Mouse (Mus musculus) testis, postnatal 10 days (tissue): Measurements from ENCODE around the gene Tns2.
"Not testable (repeated sequence)": the region's sequence is repeated elsewhere in the genome, so short reads cannot be mapped to it uniquely, and the experiment has no call there.

Experiments used
- DNase-seq: peaks from one replicate; pipeline ENCODE4 v3.0.0; 2021; ENCODE audit warnings: low spot score

The Tns2 gene

DNA sequence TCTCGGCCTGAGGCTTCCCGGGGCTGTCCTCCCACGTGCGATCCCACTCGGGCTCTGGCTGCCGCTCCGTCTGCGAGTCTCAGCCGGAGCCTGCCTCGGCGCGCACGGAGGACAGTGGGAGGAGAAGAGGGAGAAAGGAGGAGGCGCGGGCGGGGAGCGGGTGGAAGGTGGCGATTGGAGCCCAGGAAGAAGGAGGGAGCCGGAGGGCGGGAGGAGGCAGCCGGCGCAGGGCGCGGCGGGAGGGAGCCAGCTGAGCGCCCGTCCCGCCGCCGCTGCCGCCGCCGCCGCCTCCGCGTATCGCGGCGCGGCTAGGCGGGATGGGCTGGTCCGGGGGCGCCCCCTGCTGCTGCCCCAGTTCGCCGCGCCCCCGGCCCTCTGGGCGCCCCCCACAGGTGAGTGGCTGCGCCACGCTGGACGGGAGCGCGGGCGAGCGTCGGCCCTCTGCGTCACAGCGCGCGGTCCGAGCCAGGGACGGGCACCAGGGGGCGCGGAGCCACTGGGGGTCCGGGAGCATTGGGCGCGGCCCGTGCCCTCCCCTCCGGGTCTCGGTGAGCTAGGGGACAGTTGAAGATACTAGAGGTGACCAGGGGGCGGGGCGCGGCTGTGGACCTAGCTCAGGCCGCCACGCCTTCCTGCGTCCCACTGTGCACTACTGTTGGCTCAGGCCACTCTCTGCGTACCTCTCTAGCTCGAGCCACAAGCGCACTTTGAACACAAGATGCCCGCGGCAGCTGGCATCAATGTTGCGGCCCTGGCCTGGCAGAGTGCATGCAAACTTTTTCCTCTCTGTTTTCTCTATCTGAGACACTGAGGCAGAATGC lies at the start of gene Tns2:
TSS of gene Tns2 (plus strand) at position 253 of the 821 bp plus-strand sequence.
- DNase-seq: peak; percentile 90

DNA sequence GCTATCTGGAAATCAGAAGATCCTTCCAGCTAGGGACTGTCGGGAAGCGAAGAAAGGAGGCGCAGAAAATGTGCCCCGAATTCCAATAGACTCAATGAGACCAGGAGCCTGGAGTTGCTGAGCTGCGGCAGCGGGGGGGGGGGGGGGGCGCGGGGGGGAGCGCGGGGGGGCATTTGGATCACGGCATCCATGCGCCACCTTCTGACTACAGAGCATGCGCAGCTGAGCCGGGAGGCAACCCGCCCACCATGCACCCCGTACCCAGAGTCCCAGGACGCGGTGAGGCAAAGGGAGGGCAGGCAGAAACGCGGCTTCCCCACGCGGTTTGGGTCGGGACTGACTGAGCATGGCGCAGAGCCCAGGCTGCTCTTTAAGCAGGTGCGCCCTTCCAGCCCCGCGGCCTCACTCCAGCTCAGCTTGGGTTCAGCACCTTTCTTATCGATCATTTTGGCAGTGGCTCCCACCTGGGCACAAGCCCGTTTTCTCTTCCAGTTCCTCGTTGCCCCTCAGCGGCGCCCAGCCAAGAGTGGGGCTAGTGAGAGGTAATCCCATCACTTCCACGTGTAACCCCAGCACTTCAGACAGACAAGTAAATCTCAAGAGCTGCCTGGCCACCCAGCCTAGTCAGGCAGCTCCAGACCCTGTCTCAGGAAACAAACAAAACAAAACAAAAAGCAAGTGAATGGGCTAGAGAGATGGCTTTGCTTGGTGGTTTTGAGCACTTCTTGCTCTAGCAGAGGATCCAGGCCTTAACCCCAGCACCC lies 48.1 kb upstream of the Tns2 start:
- peak; percentile 68 for DNase-seq

GRCm38 (mm10) chr15:102056495-102057174 lies 43.6 kb upstream of the Tns2 start:
- DNase-seq: no peak

- DNase-seq: peak; percentile 97
Observed at GRCm38 (mm10) chr15:102065661-102066325, 34.4 kb upstream of the Tns2 start.

- DNase-seq: no peak
Observed at GRCm38 (mm10) chr15:102070476-102071467, 29.4 kb upstream of the Tns2 start.

DNA sequence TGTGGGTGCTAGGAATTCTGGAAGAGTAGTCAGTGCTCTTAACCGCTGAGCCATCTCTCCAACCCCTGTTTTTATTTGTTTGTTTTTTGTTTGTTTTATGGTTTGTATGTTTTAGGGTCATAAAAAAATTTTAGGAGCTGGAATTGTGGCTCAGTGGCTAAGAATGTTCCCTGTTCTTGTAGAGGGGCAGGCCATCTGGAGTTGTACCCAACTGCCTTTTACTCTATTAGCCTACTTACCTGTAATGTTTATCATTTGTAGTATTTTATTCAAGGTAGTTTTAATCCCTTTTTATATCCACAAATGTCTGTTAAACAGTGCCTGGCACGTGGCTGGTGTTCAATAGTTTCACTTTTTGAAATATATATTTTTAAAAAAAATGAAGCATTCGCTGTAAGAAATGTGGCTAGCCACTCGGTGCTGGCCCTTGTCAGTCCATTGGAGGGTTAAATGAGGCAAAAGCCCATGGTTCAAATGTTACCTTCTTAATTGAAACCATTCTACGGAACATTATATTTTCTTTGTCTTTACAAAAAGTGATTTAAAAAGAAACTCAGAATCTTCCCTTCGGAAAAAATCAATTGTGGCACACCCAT lies 27.2 kb upstream of the Tns2 start:
- DNase-seq: no peak

- peak; percentile 99 for DNase-seq
Observed at GRCm38 (mm10) chr15:102073559-102074069, 26.6 kb upstream of the Tns2 start, which contains the start of gene Eif4b. Gene Eif4b (plus strand): TSS chr15:102073773.

DNA sequence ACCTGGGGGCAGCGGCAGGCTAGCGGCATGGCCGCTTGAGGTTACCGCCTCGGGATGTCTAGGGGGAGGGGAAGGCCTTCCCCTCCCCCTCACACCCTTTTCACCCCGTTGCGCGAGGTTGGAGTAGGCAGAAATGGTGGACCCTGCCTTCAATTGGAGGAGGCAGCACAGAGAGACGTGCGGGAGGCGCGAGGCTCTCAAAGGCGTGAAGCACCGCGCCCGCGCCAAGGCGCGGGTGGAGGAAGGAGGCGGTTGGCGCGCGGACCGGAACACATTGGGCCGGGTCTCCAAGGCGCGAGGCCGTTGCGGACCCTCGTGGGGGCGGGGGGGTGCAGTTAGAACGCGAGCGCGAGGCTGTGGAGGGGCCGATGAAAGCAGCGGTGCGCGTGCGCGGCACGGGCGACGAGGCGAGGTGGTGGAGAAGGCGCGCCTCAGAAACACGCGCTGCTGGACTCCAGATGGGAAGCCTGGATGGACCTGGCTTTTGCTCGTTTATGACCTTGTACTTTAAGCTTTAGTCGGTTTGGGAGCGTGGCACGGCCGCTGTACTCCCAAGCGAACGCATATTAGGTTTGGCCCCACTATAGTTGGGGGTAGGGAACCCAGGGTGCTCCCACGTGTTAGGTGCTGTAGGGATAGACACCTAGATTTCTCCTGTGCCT lies 26.0 kb upstream of the Tns2 start:
- peak; percentile 86 for DNase-seq

- DNase-seq: no peak
Observed at GRCm38 (mm10) chr15:102074876-102075585, 25.2 kb upstream of the Tns2 start.

GRCm38 (mm10) chr15:102077111-102077677 lies 23.0 kb upstream of the Tns2 start:
- no peak for DNase-seq

DNA sequence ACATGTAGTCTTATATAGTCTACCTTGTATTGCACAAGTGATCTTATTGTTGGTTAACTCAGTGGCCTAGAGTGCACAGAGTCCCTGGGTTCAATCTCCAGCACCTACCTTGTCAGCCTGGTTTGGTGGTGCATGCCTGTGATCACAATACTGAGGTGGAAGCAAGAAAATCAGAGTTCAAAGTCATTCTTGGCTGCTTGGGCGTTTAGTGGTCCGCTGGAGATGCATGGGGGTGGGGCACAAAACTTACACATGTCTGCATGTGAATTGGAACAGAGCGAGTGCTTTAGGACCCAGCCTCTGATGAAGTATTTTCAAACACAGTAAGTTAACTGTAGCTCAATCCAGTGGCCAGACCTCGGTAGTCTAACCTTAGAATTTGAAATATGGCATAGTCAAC lies 21.0 kb upstream of the Tns2 start:
- DNase-seq: no peak

GRCm38 (mm10) chr15:102079924-102080323 lies 20.3 kb upstream of the Tns2 start:
- not testable (repeated sequence) for DNase-seq

DNA sequence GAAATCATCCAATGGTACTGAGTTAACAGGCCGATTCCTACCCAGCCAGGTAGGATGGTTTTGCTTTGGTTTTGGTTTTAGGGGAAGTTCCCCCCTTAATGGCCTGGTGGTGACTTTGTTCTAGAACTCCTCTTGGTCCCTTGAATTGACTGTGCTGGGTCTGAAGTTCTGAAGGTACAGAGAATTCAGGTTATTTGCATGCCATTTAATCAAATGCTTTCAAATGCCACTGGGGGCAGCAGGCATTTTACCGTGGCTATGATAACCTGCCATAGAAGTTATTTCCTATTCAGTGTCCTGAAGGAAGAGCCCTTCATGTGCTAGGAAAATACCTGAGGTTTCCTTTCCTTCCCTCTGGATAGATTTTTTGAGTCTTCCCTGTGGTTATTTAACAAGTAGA lies 19.8 kb upstream of the Tns2 start:
- DNase-seq: no peak

GRCm38 (mm10) chr15:102082148-102082547 lies 18.1 kb upstream of the Tns2 start:
- DNase-seq: no peak

GRCm38 (mm10) chr15:102083028-102083427 lies 17.2 kb upstream of the Tns2 start:
- no peak for DNase-seq

- no peak for DNase-seq
Observed at GRCm38 (mm10) chr15:102089914-102090585, 10.2 kb upstream of the Tns2 start.

GRCm38 (mm10) chr15:102091063-102091679 lies 9.0 kb upstream of the Tns2 start:
- no peak for DNase-seq

DNA sequence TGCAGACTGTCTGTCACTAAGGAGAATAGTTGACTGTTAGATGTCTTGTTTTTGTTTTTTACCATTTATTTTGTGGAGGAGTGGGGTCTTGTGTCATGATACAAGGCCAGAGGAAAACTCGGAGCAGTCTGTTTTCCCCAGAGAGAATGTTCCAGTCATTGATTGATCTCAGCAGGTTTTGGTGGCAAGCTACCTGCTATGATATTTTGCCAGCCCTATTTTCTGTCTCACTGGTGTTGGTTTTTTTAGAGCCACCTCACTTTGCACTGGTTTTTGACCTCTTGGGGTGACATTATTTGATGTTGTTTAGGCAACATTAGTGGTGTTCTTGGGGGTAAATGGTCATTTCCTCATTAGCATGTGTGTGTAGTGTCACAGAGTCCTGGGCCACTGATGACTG lies 8.5 kb upstream of the Tns2 start:
- no peak for DNase-seq
